Mouse (Mus musculus): ENCODE results near the gene Spc24. TPM values are rescaled to one million over a fixed set of nuclear protein-coding genes. Genes with fewer than 3 reads are reported as not detected.
"Not testable (repeated sequence)": the region's sequence is repeated elsewhere in the genome, so short reads cannot be mapped to it uniquely, and the experiment has no call there.

Spc24 gene
- polyA plus RNA-seq, 1 experiment from 2014 or later, result 87.2 TPM

DNA sequence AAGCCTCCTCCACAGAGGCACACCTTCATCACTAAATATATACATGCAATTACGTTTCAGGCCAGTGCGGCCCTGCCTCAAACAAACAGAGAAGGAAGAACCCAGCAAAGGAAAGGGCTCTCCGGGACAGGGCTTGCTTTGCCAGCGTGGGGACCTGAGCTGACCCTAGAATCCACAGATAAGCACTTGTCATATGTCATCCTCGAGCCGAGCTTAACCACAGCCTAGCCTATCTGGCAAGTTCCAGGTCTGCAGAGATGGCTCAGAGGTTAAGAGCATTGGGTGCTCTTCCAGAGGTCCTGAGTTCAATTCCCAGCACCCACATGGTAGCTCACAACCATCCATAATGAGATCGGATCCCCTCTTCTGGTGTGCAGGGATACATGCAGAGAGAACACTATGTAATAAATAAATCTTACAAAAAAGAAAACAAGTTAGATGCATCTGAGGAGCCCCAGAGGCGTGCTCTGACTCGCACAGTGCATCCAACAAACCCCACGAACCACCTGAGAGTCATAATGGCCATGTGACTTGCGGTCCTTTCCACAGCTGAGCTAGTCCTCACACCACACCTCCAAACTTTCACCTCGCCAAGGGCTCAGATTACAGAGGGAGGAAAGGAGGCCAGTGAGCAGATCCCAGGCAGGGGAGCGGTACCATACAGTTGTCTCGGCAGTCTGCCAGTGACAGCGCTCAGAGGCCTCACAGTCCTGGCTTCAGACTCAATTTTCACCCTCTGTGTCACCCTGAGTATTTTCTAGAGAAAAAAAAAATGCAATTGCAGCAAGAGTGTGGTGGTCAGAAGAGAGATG lies 21.8 kb upstream of the Spc24 start:
- no peak overlapping the region for H3K4me2 ChIP-seq (replicated peaks)
- no peak overlapping the region for H3K27ac ChIP-seq (replicated peaks)
- no peaks in the 10 kb centered on the region for H3K9me3 ChIP-seq
- no peak overlapping the region for H3K4me3 ChIP-seq
- no peak for ATAC-seq (ENCODE audit: low FRiP score, low read depth)
- H3K9ac ChIP-seq (replicated peaks), result no peak overlapping the region
- no peaks in the 10 kb centered on the region for H3K27me3 ChIP-seq
- H3K36me3 ChIP-seq, result peaks cover 27% of the 10 kb centered on the region
- no peaks in the 10 kb centered on the region for H3K4me1 ChIP-seq
- WGBS, result 86% methylated on average over 15 of the region's 15 CpGs

GRCm38 (mm10) chr9:21777726-21778125 lies 17.6 kb upstream of the Spc24 start:
- Histone ChIP-seq H3K4me2 (replicated peaks) (no peak overlapping the region), H3K4me1 (no peaks in the 10 kb centered on the region), H3K9ac (replicated peaks) (no peak overlapping the region), H3K4me3 (no peak overlapping the region), H3K27me3 (no peaks in the 10 kb centered on the region), H3K27ac (replicated peaks) (no peak overlapping the region), H3K9me3 (no peaks in the 10 kb centered on the region), H3K36me3 (peaks cover 27% of the 10 kb centered on the region)
- no peak for ATAC-seq (ENCODE audit: low FRiP score, low read depth)
- 93% methylated on average over 3 of the region's 3 CpGs for WGBS

GRCm38 (mm10) chr9:21774353-21774752 lies 14.2 kb upstream of the Spc24 start:
- peaks cover 15% of the 10 kb centered on the region for H3K36me3 ChIP-seq
- H3K4me3 ChIP-seq, result no peak overlapping the region
- no peaks in the 10 kb centered on the region for H3K4me1 ChIP-seq
- H3K27ac ChIP-seq (replicated peaks), result no peak overlapping the region
- H3K4me2 ChIP-seq (replicated peaks), result no peak overlapping the region
- no peaks in the 10 kb centered on the region for H3K27me3 ChIP-seq
- ATAC-seq (ENCODE audit: low FRiP score, low read depth), result no peak
- 92% methylated on average over 16 of the region's 16 CpGs for WGBS
- no peaks in the 10 kb centered on the region for H3K9me3 ChIP-seq
- no peak overlapping the region for H3K9ac ChIP-seq (replicated peaks)

DNA sequence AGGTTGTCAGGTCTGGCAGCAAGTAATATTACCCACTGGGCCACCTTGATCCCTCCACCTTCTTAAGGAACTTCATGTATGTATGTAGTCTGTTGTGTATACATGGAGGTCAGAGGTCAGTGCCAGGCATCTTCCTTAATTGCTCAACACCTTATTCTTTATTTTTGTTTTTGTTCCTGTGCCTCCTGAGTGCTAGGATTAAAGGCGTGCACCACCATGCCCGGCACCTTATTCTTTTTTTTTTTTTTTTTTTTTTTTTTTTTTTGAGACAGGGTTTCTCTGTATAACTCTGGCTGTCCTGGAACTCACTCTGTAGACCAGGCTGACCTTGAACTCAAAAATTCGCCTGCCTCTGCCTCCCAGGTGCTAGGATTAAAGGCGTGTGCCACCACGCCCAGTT lies 13.3 kb upstream of the Spc24 start:
- H3K4me3 ChIP-seq; H3K27ac ChIP-seq (replicated peaks); ATAC-seq (ENCODE audit: low FRiP score, low read depth); H3K9ac ChIP-seq (replicated peaks); H3K4me1 ChIP-seq; H3K4me2 ChIP-seq (replicated peaks); H3K27me3 ChIP-seq; H3K36me3 ChIP-seq; H3K9me3 ChIP-seq: not testable (repeated sequence)
- 72% methylated on average over 5 of the region's 5 CpGs for WGBS

GRCm38 (mm10) chr9:21769558-21770183 lies 9.6 kb upstream of the Spc24 start:
- 78% methylated on average over 26 of the region's 26 CpGs for WGBS
- Histone ChIP-seq H3K4me2 (replicated peaks) (no peak overlapping the region), H3K27me3 (no peaks in the 10 kb centered on the region), H3K4me3 (no peak overlapping the region), H3K27ac (replicated peaks) (no peak overlapping the region), H3K4me1 (0 out of 2 replicates have a peak, but pooled peaks cover 9% of the 10 kb centered on the region), H3K36me3 (no peaks in the 10 kb centered on the region), H3K9ac (replicated peaks) (no peak overlapping the region), H3K9me3 (no peaks in the 10 kb centered on the region)
- ATAC-seq (ENCODE audit: low FRiP score, low read depth), result no peak

GRCm38 (mm10) chr9:21768511-21769411 lies 8.7 kb upstream of the Spc24 start:
- Histone ChIP-seq H3K27me3 (no peaks in the 10 kb centered on the region), H3K4me3 (no peak overlapping the region), H3K4me1 (0 out of 2 replicates have a peak, but pooled peaks cover 9% of the 10 kb centered on the region), H3K4me2 (replicated peaks) (no peak overlapping the region), H3K27ac (replicated peaks) (peak overlapping the region; percentile 7; the same call in 1 of the 2 replicates), H3K9me3 (no peaks in the 10 kb centered on the region), H3K9ac (replicated peaks) (no peak overlapping the region; the same call in 1 of the 2 replicates), H3K36me3 (no peaks in the 10 kb centered on the region)
- ATAC-seq (ENCODE audit: low FRiP score, low read depth), result no peak
- WGBS, result 66% methylated on average over 13 of the region's 13 CpGs

DNA sequence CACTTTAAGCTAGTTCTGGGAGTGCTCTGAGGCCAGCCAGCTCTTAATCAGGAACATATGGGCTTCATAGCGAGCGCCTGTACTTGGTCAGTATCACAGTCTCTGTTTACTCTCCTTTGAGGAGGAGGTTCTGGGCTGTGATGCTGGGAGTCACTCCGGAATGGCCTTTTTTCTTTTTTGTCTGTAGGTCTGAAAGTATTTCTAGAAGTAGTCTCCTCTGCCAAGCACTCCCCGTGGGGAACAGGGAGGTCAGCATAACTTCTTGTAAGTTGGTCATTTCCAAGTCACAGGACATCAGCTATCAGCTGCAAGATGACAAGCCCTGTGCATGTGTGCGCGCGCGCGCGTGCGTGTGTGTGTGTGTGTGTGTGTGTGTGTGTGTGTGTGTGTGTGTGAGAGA lies 7.8 kb upstream of the Spc24 start:
- Histone ChIP-seq H3K27ac (replicated peaks) (0 out of 2 replicates have a peak overlapping the region, but pooled peaks have one; percentile 10), H3K4me2 (replicated peaks) (no peak overlapping the region), H3K4me1 (0 out of 2 replicates have a peak, but pooled peaks cover 9% of the 10 kb centered on the region), H3K27me3 (no peaks in the 10 kb centered on the region), H3K9me3 (no peaks in the 10 kb centered on the region), H3K9ac (replicated peaks) (0 out of 2 replicates have a peak overlapping the region, but pooled peaks have one; percentile 6), H3K4me3 (no peak overlapping the region), H3K36me3 (no peaks in the 10 kb centered on the region)
- WGBS, result 81% methylated on average over 11 of the region's 11 CpGs
- ATAC-seq (ENCODE audit: low FRiP score, low read depth), result no peak

DNA sequence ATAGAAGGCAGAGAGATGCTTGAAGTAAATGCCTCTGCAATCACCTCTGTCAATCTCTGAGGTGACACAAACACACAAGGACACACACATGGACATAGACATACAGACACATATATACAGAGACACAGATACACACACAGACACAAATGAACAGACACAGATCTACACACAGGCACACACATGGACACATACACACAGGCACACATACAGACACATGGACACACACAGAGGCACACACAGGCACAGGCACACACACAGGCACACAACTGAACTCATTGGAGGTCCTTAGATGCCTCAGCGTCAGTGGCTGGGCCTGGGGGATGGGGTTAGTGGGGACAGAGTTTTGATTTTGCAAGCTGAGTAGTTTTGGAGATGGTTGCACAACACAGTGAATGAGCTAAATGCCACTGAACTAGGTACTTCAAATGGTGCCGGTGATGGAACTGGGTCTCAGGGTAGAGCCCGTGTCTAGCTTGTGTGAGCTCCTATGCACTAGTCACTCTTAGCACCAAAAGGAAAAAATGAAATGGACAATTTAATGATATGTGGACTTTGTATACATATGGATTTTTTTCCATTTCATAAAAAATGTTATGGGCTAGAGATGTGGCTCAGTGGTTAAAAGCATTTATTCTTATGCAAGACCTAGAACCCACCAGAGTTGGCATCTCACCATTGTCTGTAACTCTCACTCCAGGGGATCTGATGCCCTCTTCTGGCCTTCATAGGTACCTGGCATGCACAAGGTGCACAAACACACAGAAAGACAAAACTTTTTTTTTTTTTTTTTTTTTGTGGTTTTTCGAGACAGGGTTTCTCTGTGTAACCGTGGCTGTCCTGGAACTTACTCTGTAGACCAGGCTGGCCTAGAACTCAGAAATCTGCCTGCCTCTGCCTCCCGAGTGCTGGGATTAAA lies 4.2 kb upstream of the Spc24 start:
- Histone ChIP-seq H3K4me3 (no peak overlapping the region), H3K9ac (replicated peaks) (no peak overlapping the region), H3K4me1 (peaks cover 14% of the 10 kb centered on the region), H3K4me2 (replicated peaks) (no peak overlapping the region), H3K9me3 (no peaks in the 10 kb centered on the region), H3K27me3 (no peaks in the 10 kb centered on the region), H3K27ac (replicated peaks) (no peak overlapping the region), H3K36me3 (no peaks in the 10 kb centered on the region)
- ATAC-seq (ENCODE audit: low FRiP score, low read depth), result no peak
- WGBS, result 96% methylated on average over 6 of the region's 6 CpGs

GRCm38 (mm10) chr9:21762135-21762534 lies 2.0 kb upstream of the Spc24 start:
- Histone ChIP-seq H3K4me1 (peaks cover 15% of the 10 kb centered on the region), H3K36me3 (0 out of 2 replicates have a peak, but pooled peaks cover 1% of the 10 kb centered on the region), H3K9ac (replicated peaks) (no peak overlapping the region), H3K9me3 (no peaks in the 10 kb centered on the region), H3K27me3 (no peaks in the 10 kb centered on the region), H3K4me2 (replicated peaks) (no peak overlapping the region), H3K27ac (replicated peaks) (no peak overlapping the region), H3K4me3 (no peak overlapping the region)
- no peak for ATAC-seq (ENCODE audit: low FRiP score, low read depth)

DNA sequence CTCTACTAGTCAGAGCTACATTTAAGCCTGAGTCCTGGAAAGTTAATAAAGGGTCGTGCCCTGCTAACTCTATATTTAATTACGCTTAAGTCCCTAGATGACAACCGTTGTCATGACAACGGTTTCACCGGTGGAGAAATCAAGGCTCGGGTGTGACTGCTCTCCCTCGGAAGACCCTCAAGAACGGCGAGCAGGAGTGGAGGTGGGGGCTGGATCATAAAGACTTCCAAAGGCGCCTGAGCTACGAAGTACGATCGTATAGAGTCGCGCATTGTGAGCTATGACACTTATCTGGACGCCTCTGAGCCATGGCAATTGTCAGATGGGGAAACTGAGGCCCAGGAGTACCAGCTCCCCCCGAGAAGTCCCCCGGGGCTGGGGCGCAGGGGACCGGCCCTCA lies 385 bp downstream of the Spc24 start:
- peak; percentile 57; the same call in 1 of the 2 replicates for ATAC-seq (ENCODE audit: low FRiP score, low read depth)
- H3K27me3 ChIP-seq, result no peaks in the 10 kb centered on the region
- H3K27ac ChIP-seq (replicated peaks), result peak overlapping the region; percentile 58
- peak overlapping the region; percentile 80 for H3K4me3 ChIP-seq
- H3K9ac ChIP-seq (replicated peaks), result peak overlapping the region; percentile 59
- H3K36me3 ChIP-seq, result peaks cover 15% of the 10 kb centered on the region; the same call in 1 of the 2 replicates
- peak overlapping the region; percentile 90 for H3K4me2 ChIP-seq (replicated peaks)
- H3K4me1 ChIP-seq, result peaks cover 15% of the 10 kb centered on the region
- no peaks in the 10 kb centered on the region for H3K9me3 ChIP-seq
- under 1% methylated on average over 20 of the region's 20 CpGs for WGBS

Data from midbrain, embryonic 12.5 days (tissue).